Mouse (Mus musculus) brain, embryonic 14.5 days (tissue): Measurements from ENCODE around the gene Foxk2.

Experiments
- CTCF ChIP-seq: fragments of 200-500 bp; IDR thresholded peaks from 2 replicates; pipeline ENCODE4 v1.5.1; 2012; ENCODE audit warnings: inconsistent platforms, mild to moderate bottlenecking, moderate library complexity, borderline replicate concordance; ENCODE audit not compliant: insufficient read depth, insufficient read length; ENCODE audit errors: extremely low read depth
- POLR2A ChIP-seq: fragments of 200-500 bp; IDR thresholded peaks from 2 replicates; pipeline ENCODE4 v1.6.1; 2012; ENCODE audit warnings: mild to moderate bottlenecking, inconsistent platforms, borderline replicate concordance; ENCODE audit not compliant: poor library complexity, insufficient read depth, insufficient read length, severe bottlenecking; ENCODE audit errors: extremely low read depth

- no peak for TF ChIP-seq POLR2A
- TF ChIP-seq CTCF: no peak
Measured at GRCm38 (mm10) chr11:121260211-121260906, 569 bp downstream of the Foxk2 start.
